Mouse (Mus musculus) heart, adult 2 months (tissue): ENCODE data around the gene A730049H05Rik. TPM values are rescaled to one million over a fixed set of nuclear protein-coding genes. Genes with fewer than 3 reads are reported as not detected.

ENCODE experiments used
- DNase-seq, 2 experiments: peaks; one replicate each; pipeline ENCODE4 v3.0.0; 2021
- H3K27ac ChIP-seq: fragments of 200-600 bp; 2 replicates; pipeline ENCODE4 v1.8.1; 2022
- H3K27me3 ChIP-seq: fragments of 200-500 bp; 2 replicates; pipeline ENCODE4 v1.6.1; 2012; ENCODE audit warnings: mild to moderate bottlenecking, low read length, inconsistent platforms, mixed read lengths; ENCODE audit not compliant: control insufficient read depth, insufficient read depth
- H3K36me3 ChIP-seq: fragments of 200-500 bp; 2 replicates; pipeline ENCODE4 v1.6.1; 2012; ENCODE audit warnings: low read length, inconsistent platforms; ENCODE audit not compliant: control insufficient read depth, insufficient read depth
- H3K4me1 ChIP-seq: fragments of 200-500 bp; 2 replicates; pipeline ENCODE4 v1.6.1; 2011; ENCODE audit warnings: low read length; ENCODE audit not compliant: control insufficient read depth, insufficient read depth
- H3K4me3 ChIP-seq: fragments of 200-600 bp; 2 replicates; pipeline ENCODE4 v1.8.1; 2022
- H3K79me2 ChIP-seq: fragments of 200-500 bp; replicated peaks from 2 replicates; pipeline ENCODE4 v1.6.1; 2012; ENCODE audit warnings: mild to moderate bottlenecking, inconsistent platforms, low read length, moderate library complexity, mixed read lengths; ENCODE audit not compliant: control insufficient read depth, insufficient read depth
- H3K9ac ChIP-seq: fragments of 200-500 bp; 2 replicates; pipeline ENCODE4 v1.6.1; 2012; ENCODE audit warnings: low read depth, mild to moderate bottlenecking, control low read depth, inconsistent platforms, low read length, mixed read lengths
- CTCF ChIP-seq: fragments of 200-600 bp; IDR thresholded peaks from 2 replicates; pipeline ENCODE4 v1.8.1; 2022; ENCODE audit warnings: antibody characterized with exemption, mild to moderate bottlenecking, moderate library complexity
- EP300 ChIP-seq: fragments of 200-500 bp; IDR thresholded peaks from 2 replicates; pipeline ENCODE4 v1.6.1; 2011; ENCODE audit warnings: low read depth, low read length, control low read depth; ENCODE audit not compliant: insufficient read depth
- POLR2A ChIP-seq: fragments of 200-500 bp; IDR thresholded peaks from 2 replicates; pipeline ENCODE4 v1.6.1; 2011; ENCODE audit warnings: mild to moderate bottlenecking, low read depth, low read length, control low read depth; ENCODE audit not compliant: insufficient read depth
- WGBS: fragments of 180-500 bp; shearing (Covaris S2); methylation state at CpG from one replicate; pipeline ENCODE4 v1.1.7; 2018; 5-methylcytosine and 5-hydroxymethylcytosine counted together
- intact Hi-C: fragments of 180-260 bp; cut with DNase I; formaldehyde crosslinking; loops from one replicate; pipeline ENCODE4 v1.15.1; 2025
- polyA plus RNA-seq: library from polyadenylated mRNA; depleted of rRNA; stranded (reverse); fragments of >200 nt; gene quantifications from 2 replicates; pipeline ENCODE4 v1.2.3, GENCODE M21; 2012
- total RNA-seq, 2 experiments: library from RNA; stranded (reverse); gene quantifications; 2 replicates each; pipeline ENCODE4 v1.2.3; 2021

A730049H05Rik gene
- total and polyA plus RNA-seq, 3 experiments, result 0.30 TPM; not detected in 2

- H3K36me3 ChIP-seq, result peaks cover 31% of the 10 kb centered on the region
- no peak overlapping the region for H3K4me3 ChIP-seq
- H3K27me3 ChIP-seq, result no peaks in the 10 kb centered on the region
- DNase-seq, result peak; percentile 76 to 90
- TF ChIP-seq EP300, result peak; percentile 99
- no peak for TF ChIP-seq CTCF
- peak; percentile 41 for TF ChIP-seq POLR2A
- no peak overlapping the region for H3K9ac ChIP-seq
- intact Hi-C loops, result loop anchor here (1.0 kb wide), 1 partner anchor 19 kb away; the partner anchor contains the start of gene Gm15737
- H3K27ac ChIP-seq, result peak overlapping the region; percentile 78
- peaks cover 15% of the 10 kb centered on the region for H3K4me1 ChIP-seq
- WGBS, result 4% methylated on average over 5 of the region's 5 CpGs
- H3K79me2 ChIP-seq, result no peaks in the 10 kb centered on the region
These were observed 34.0 kb downstream of the A730049H05Rik start for GRCm38 (mm10) chr6:92850250-92850649.

GRCm38 (mm10) chr6:92854873-92855272 is 38.6 kb downstream of the A730049H05Rik start:
- no peak overlapping the region for H3K27ac ChIP-seq
- no peak overlapping the region for H3K9ac ChIP-seq
- WGBS, result 88% methylated on average over 4 of the region's 4 CpGs
- no peak for TF ChIP-seq POLR2A
- TF ChIP-seq CTCF, result no peak
- no peak for TF ChIP-seq EP300
- H3K79me2 ChIP-seq, result no peaks in the 10 kb centered on the region
- peaks cover 9% of the 10 kb centered on the region for H3K4me1 ChIP-seq
- H3K27me3 ChIP-seq, result no peaks in the 10 kb centered on the region
- H3K36me3 ChIP-seq, result peaks cover 28% of the 10 kb centered on the region
- intact Hi-C loops, result no loop called here
- H3K4me3 ChIP-seq, result no peak overlapping the region
- DNase-seq, result no peak

DNA sequence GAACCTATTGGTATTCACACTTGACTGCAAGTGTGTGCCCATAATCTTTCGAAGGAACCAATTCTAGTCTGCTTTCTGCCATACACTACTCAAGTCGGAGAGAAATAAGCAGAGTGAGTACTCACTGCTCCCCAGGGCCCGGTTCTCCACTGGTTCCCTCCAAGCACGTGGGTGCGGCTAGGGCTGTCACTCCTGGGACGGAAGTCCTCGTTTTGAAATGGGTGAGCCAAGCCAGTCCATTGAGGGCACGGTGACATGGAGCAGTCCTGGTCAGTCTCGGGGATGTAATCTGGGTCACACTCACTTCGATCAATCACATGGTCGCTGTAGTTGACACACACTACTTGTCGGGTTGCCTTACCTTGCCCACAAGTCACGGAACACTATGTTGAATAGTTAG is 41.5 kb downstream of the A730049H05Rik start:
- Histone ChIP-seq H3K36me3 (peaks cover 24% of the 10 kb centered on the region), H3K27ac (no peak overlapping the region), H3K27me3 (no peaks in the 10 kb centered on the region), H3K9ac (no peak overlapping the region), H3K79me2 (no peaks in the 10 kb centered on the region), H3K4me3 (no peak overlapping the region), H3K4me1 (peaks cover 6% of the 10 kb centered on the region)
- TF ChIP-seq POLR2A (no peak), CTCF (no peak), EP300 (no peak)
- DNase-seq, result no peak
- 85% methylated on average over 13 of the region's 13 CpGs for WGBS
- intact Hi-C loops, result no loop called here

DNA sequence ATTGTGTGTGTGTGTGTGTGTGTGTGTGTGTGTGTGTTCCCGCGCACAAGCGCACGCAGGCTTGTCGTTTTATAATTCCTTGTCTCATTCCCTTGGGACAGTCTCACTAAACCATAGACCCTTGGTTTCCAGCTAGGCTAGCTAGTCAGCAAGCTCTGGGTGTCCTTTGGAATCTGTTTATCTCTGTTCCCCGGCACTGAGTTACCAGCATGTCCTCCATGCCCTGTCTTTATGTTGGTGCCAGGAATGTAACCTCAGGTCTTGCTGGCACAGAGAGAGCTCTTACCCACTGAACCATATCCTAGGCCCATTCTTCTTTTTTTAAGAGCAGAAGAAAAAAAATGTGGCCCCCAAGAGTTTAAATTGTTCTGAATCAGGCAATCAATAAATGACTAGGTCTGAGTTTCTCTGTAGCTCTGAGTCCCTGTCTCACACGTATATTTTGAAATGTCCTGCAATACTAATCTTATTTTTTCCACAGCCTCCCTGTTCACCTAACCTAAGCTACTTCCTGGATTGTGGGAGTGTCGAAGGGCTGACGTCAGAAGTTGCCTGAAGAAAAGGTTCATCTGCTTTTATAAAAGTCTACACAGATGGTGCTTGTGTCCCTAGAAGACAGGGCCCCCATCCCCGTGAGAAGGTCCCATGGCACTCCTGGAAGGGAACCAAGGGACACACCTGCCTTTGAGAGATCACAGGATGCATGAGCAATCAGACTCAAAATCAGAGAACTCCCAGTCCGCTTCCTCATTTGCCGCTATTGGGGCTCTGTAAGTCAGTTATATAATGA is 42.6 kb downstream of the A730049H05Rik start:
- intact Hi-C loops, result no loop called here
- H3K36me3 ChIP-seq, result peaks cover 19% of the 10 kb centered on the region
- H3K27me3 ChIP-seq, result no peaks in the 10 kb centered on the region
- WGBS, result 55% methylated on average over 12 of the region's 12 CpGs
- H3K9ac ChIP-seq, result no peak overlapping the region
- no peak for TF ChIP-seq EP300
- no peak for TF ChIP-seq CTCF
- TF ChIP-seq POLR2A, result no peak
- H3K79me2 ChIP-seq, result no peaks in the 10 kb centered on the region
- DNase-seq, result peak; percentile 17 to 40
- peaks cover 6% of the 10 kb centered on the region for H3K4me1 ChIP-seq
- no peak overlapping the region for H3K4me3 ChIP-seq
- H3K27ac ChIP-seq, result peak overlapping the region; percentile 50

GRCm38 (mm10) chr6:92860285-92860912 is 44.1 kb downstream of the A730049H05Rik start:
- Histone ChIP-seq H3K79me2 (no peaks in the 10 kb centered on the region), H3K4me3 (no peak overlapping the region), H3K27me3 (no peaks in the 10 kb centered on the region), H3K36me3 (peaks cover 19% of the 10 kb centered on the region), H3K27ac (no peak overlapping the region), H3K9ac (no peak overlapping the region), H3K4me1 (peaks cover 6% of the 10 kb centered on the region)
- WGBS, result 54% methylated on average over 5 of the region's 5 CpGs
- intact Hi-C loops, result no loop called here
- TF ChIP-seq CTCF, result no peak
- TF ChIP-seq EP300, result no peak
- TF ChIP-seq POLR2A, result no peak
- no peak for DNase-seq

- Histone ChIP-seq H3K79me2 (no peaks in the 10 kb centered on the region; the same call in 1 of the 2 replicates), H3K27me3 (no peaks in the 10 kb centered on the region), H3K9ac (no peak overlapping the region), H3K4me1 (peaks cover 6% of the 10 kb centered on the region), H3K4me3 (no peak overlapping the region), H3K36me3 (peaks cover 13% of the 10 kb centered on the region), H3K27ac (peak overlapping the region; percentile 40; the same call in 1 of the 2 replicates)
- 61% methylated on average over 9 of the region's 9 CpGs for WGBS
- TF ChIP-seq EP300, result peak; percentile 94
- TF ChIP-seq POLR2A, result no peak
- DNase-seq, result peak in 1 of 2 experiments; percentile 39
- intact Hi-C loops, result no loop called here
These were observed 46.3 kb downstream of the A730049H05Rik start for GRCm38 (mm10) chr6:92862599-92862998.
